ENCODE assay signal across 8 mouse cellular contexts in genomic region chr9:46119943-46120441, GRCm38 (mm10).
DNase-seq lines count a peak whose midpoint lies in the region; ATAC-seq and TF ChIP-seq lines count a peak whose summit lies in the region.

No protein-coding gene starts in this region.

- peak; percentile 68 for ATAC-seq in G1E (ENCODE audit: extremely low read depth, insufficient number of reproducible peaks, low FRiP score, poor library complexity, severe bottlenecking)
- ATAC-seq in forebrain, postnatal 0 days, result peak; percentile 91
- ATAC-seq in lung, postnatal 0 days, result peak; percentile 97

- no peak overlapping the region; the same call in 1 of the 2 replicates for H3K4me3 ChIP-seq in G1E (ENCODE audit: low read depth, low read length)
- H3K4me3 ChIP-seq in forebrain, postnatal 0 days (ENCODE audit: low read depth, low read length), result no peak overlapping the region
- no peak overlapping the region for H3K4me3 ChIP-seq in lung, postnatal 0 days (ENCODE audit: low read depth, low read length)

- WGBS in forebrain, postnatal 0 days, result 5% methylated on average over 6 of the region's 6 CpGs
- 9% methylated on average over 6 of the region's 6 CpGs for WGBS in lung, postnatal 0 days

- H3K9ac ChIP-seq in forebrain, postnatal 0 days, result no peak overlapping the region
- H3K9ac ChIP-seq in lung, postnatal 0 days (replicated peaks; ENCODE audit: low read depth), result no peak overlapping the region

- peak; percentile 72 for TF ChIP-seq EP300 in lung, postnatal 0 days (IDR thresholded peaks at IDR 0.05)

- H3K4me1 ChIP-seq in G1E (ENCODE audit: insufficient read depth, low read depth, low read length), result peaks cover 54% of the 10 kb centered on the region
- peaks cover 9% of the 10 kb centered on the region; the same call in 1 of the 2 replicates for H3K4me1 ChIP-seq in forebrain, postnatal 0 days (ENCODE audit: insufficient read depth)
- H3K4me1 ChIP-seq in lung, postnatal 0 days (ENCODE audit: insufficient read depth, low read depth, low read length), result peaks cover 15% of the 10 kb centered on the region

- H3K9me3 ChIP-seq in G1E (replicated peaks), result peaks cover 4% of the 10 kb centered on the region
- no peaks in the 10 kb centered on the region for H3K9me3 ChIP-seq in forebrain, postnatal 0 days (ENCODE audit: low read length)
- H3K9me3 ChIP-seq in lung, postnatal 0 days (ENCODE audit: low read length), result no peaks in the 10 kb centered on the region

- no peak for TF ChIP-seq CTCF in G1E (IDR thresholded peaks at IDR 0.05; ENCODE audit: low read depth, low read length)
- no peak for TF ChIP-seq CTCF in forebrain, postnatal 0 days (IDR thresholded peaks at IDR 0.05; ENCODE audit: low read depth)
- TF ChIP-seq CTCF in lung, postnatal 0 days (IDR thresholded peaks at IDR 0.05), result no peak; the same call in 1 of the 2 replicates

- peak; percentile 28 for DNase-seq in G1E (ENCODE audit: low spot score)
- DNase-seq in cerebellum, adult 11-12 months, result peak; percentile 53
- peak; percentile 61 for DNase-seq in forebrain, postnatal 0 days
- DNase-seq in heart, postnatal 4 days, result peak; percentile 91
- DNase-seq in layer of hippocampus, adult 9-11 months, result peak; percentile 62
- DNase-seq in lung, postnatal 0 days (ENCODE audit: low spot score), result peak; percentile 97
- peak; percentile 27 for DNase-seq in ovary, postnatal 10 days (ENCODE audit: low spot score)
- peak; percentile 57 for DNase-seq in urinary bladder, postnatal 10 days (ENCODE audit: low spot score)

- 0 out of 2 replicates have a peak overlapping the region, but pooled peaks have one; percentile 29 for H3K27ac ChIP-seq in forebrain, postnatal 0 days (ENCODE audit: low read depth, low read length)
- H3K27ac ChIP-seq in lung, postnatal 0 days (ENCODE audit: low read length), result peak overlapping the region; percentile 71

- H3K4me2 ChIP-seq in forebrain, postnatal 0 days (ENCODE audit: low read depth), result no peak overlapping the region
- H3K4me2 ChIP-seq in lung, postnatal 0 days (replicated peaks; ENCODE audit: low read depth, low read length), result no peak overlapping the region

- H3K36me3 ChIP-seq in G1E (replicated peaks), result peaks cover 55% of the 10 kb centered on the region
- H3K36me3 ChIP-seq in forebrain, postnatal 0 days (ENCODE audit: insufficient read depth), result no peaks in the 10 kb centered on the region
- no peaks in the 10 kb centered on the region for H3K36me3 ChIP-seq in lung, postnatal 0 days (ENCODE audit: insufficient read depth, low read length)

- no peaks in the 10 kb centered on the region for H3K27me3 ChIP-seq in G1E (ENCODE audit: insufficient read depth, low read length)
- no peaks in the 10 kb centered on the region for H3K27me3 ChIP-seq in forebrain, postnatal 0 days (ENCODE audit: insufficient read depth, low read length)
- no peaks in the 10 kb centered on the region for H3K27me3 ChIP-seq in lung, postnatal 0 days (replicated peaks; ENCODE audit: insufficient read depth, low read length)

Comparison
In these comparisons a context has a peak if more than half of its experiments do, and no peak if none do; other contexts are left out.
1. DNase-seq: peak in every context shown above with its lines; median percentile 97 in lung, postnatal 0 days; 91 in heart, postnatal 4 days; 62 in layer of hippocampus, adult 9-11 months; 61 in forebrain, postnatal 0 days; 57 in urinary bladder, postnatal 10 days; 53 in cerebellum, adult 11-12 months; 28 in G1E; 27 in ovary, postnatal 10 days.